Mouse (Mus musculus): ENCODE results near the gene Tm9sf4.

Tm9sf4 gene

DNA sequence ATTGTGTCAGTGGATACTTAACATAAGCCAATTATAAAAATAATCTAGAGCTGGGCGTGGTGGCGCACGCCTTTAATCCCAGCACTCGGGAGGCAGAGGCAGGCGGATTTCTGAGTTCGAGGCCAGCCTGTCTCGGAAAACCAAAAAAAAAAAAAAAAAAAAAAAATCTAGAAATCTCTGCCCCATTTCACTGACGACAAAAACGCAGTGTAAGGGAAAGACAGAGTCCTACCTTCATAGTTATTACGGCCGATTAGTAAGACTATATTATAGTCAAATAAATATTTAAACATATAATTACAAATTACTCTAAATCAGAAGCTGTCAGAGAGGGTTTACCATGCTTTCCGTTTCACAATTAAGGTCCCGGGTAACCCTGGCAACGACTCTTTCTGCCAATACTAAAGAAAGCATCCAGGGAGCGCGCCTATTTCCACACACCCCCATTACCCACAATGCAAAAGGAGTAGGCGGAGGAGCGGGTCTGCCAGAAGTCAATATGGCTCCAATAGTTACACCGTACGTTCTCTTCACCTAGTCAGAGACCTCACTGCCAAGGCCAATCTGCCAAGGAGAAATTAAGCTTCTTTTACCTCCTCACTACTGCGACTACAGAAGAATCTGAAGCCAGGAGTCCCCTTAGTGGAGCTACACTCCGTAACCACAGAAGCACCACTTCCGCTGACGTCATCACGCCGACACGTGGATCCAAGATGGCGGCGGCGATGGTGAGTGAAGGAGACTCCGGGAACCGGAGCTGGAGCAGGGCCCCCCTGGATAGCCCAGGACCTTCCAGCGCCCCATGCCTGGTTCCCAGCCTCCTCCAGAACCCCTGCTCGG lies at the start of gene Tm9sf4:
TSS of gene Tm9sf4 (plus strand) at position 460 of the 840 bp plus-strand sequence.
- peak; percentile 93 for DNase-seq

DNA sequence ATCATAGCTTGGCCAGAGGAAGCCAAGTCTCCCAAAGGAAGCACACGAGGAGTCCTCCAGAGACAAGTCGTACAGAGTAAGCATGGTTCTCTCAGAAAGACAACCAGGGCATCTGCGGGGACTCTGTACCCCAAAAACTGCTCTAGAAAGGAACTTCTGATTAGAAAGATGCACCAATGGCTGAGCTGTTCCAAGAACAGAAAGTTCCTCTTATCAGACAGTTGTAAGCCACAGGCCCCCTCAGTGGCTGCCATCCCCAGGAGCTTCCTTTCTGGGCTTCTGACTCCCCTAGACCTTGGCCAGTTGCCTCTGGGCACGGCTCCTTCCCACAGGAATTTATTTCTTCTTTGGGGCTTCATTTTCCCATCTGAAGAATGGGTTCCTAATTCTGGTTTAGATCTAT lies 45.4 kb upstream of the Tm9sf4 start:
- DNase-seq = no peak

DNA sequence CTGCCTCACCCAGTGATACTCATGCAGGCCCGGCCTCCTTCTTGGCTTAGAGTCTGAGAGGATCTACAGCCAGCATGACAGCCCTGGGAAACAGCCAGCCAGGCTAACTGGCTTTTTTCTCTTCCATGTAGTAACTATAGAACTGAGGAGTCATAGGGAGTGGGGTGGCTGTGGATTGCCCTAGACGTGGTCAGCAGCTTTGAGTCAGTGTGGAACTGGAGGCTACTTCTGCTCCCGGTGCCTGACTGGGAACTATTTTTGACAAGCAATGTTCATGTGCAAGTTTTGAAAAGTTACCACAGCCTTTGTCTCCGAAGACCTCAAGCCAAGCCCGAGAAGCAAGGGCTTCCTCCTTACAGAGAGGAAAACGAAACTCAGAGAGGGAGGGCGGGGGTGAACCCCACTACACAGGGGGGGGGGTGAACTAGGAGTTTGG lies 44.0 kb upstream of the Tm9sf4 start:
- DNase-seq = no peak

DNA sequence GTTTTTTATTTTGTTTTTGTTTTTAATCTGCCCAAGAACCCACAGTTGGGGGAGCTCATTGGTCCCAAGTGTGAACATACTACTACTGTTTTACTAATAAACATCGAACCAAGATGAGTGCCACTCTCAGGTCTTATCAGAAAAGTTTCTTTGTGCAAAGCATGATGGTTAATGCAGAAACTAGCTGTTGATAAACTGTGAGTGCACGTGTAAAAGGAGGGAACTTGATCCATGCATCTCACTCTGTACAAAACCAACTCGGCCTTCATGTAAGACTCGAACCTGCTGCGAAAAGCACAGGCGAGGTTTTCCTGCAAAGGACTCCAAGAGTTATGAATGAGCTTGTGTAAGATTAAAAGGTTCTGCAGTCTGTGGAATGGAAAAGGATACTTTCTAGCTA lies 41.6 kb upstream of the Tm9sf4 start:
- DNase-seq = no peak

DNA sequence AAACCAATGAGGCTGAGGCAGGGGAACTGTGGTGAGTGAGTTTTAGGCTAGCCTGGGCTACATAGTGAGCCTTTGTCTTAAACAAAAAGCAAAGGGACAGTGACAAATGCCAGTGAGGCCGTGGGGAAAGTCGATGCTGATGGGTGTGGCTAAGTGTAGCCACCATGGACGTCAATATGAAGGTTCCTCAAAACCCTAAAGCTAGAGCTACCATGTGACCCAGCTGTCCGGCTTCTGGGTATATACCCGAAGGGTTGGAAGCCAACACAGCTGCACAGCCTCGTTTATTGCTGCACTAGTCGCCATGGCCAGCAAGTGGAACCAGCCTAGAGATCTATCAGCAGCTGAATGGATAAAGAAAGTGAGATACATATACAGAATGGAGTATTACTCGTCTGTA lies 41.0 kb upstream of the Tm9sf4 start:
- DNase-seq = no peak

DNA sequence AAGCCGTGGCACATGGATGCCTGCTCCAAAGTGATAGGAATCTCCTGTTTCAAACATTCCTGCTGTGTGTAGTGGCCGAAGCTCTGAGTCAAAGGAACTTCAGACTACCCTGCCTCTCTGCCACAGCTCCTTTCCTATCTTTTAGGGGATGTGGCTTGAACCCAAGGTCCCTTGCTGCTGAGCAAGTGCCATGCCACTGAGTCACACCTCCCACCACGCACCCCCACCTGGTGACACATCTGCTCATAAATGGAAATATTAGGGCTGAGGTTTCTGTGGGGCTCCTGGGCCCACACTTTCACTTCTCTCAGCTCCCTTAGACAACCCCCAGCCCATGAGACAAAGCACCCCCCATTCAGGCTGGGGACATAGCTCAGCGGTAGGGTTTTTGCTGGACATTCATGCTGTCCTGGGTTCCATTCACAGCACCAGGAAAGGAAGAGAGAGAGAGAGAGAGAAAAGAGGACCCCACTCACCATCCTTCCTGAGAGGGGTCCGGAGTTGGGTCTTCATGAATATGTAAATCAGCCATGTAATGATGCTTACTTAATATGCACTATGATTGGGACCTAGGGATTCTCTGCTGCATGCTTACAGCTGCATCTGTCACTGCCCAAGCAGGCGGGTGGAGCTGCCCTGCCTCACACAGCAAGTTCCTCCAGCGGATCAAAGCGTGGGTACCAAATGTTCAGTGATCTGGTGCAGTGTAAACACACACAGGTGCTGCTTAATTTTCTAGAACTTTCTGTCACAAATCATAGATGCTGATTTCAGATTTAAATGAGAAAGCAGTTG lies 39.1 kb upstream of the Tm9sf4 start:
- DNase-seq = no peak

DNA sequence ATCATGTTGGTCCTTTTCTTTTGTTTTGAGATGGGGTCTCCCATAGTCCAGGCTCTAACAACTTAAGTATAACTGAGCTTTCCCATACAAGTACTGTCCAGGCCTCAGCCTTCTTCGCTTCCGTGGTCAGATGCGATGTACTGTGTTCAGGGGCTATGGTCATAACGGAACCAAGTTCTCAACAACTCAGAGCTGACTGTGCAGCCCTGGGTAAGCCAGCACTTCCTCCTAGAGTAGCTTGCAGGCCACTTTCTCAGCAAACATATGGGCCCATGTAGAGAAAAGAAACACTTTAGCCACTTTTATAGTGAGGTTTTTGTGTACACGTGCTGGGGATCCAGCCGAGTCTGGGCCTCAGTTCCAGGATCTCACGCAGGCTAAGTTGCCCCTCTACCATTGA lies 38.4 kb upstream of the Tm9sf4 start:
- DNase-seq = no peak

DNA sequence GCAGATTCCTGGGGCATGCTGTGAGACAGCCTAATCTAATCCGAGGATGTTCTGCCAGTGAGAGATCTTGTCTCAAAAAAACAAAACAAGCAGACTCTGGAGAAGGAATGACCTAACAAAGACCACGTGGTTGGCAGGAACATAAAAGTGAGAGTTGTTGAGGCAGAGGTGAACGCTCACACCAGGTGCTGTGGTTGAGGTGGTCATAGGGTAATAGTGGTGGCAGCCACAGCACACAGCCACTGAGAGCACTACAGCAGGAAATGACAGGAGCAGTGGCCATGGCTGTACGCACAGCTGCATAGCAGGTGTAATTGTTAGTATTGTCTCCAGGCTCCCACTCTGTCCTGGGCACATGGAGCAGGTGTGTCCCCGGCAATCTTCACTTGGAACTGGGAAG lies 35.2 kb upstream of the Tm9sf4 start:
- no peak for DNase-seq

DNA sequence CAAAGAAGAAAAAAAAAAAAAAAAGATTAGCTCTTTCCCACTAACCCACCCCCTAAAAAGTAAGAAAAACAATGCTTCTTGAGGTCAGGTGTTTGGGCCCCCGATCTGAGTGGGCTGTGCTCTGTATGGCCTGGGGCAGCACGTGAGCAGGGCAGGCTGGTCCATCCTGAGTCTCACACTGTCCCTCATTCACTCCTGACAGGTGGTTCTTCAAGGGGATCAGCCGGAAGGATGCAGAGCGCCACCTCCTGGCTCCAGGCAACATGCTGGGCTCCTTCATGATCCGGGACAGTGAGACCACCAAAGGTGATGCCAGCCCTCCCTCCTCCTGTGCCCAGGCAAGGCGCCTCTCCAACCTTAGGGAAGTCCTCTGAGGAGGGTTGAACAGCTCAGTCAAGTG lies 30.1 kb upstream of the Tm9sf4 start:
- peak; percentile 31 for DNase-seq

DNA sequence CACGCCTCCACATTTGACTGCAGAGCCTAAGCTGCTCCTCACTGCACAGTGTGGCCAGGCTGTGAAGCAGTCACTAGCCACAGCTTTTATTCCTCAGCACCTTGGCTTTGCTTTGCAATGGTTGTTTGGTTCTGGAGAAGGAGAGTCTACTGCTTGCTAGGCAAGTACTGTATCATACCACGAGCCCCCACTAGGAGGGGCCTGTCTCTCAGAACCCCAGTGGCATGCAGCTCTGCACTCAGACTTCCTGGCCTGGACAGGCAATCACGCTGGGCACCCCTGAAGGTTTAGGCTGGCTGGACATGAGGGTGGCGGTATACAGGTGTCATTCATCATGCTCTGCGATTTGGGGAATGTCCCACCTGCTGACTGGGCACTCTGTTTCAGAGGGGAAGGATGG lies 26.9 kb upstream of the Tm9sf4 start:
- peak; percentile 40 for DNase-seq

DNA sequence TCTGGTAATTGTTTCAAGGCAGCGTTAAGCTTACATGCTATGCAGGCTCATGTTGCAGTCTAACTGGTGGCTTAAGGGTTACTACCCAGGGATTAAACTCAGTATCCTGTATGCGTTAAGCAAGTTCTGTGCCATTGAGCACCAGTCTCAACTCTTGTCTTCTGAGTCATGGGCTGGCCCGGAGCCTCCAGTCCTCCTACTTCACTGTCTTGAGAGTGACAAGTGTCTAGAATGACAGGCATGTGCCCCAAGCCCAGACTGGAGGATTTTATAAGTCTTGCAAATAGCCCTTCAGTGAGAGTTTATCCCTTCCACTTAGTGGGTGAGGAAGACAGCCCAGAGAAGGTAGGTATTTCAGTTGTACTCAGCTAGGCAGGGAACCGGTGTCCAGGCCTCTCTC lies 24.9 kb upstream of the Tm9sf4 start:
- peak; percentile 60 for DNase-seq

DNA sequence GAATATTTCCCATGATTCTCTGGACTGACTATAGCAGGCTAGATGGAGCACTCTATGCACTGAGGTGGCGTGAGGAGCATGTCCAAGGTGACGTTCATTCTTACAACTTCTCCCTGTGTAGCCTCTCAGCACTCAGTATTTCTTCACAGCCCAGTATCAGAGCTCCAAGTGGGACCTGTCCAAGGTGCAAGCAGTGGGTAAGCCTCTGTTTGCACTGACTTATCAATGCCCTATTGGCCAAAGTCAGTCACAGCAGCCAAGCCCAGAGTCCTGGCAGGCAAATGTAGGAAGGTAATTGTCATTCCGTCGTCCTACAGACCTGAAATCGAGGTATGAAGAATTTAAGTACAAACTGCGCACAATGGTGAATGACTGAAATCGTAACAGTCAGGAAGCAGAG lies 21.9 kb upstream of the Tm9sf4 start:
- no peak for DNase-seq

DNA sequence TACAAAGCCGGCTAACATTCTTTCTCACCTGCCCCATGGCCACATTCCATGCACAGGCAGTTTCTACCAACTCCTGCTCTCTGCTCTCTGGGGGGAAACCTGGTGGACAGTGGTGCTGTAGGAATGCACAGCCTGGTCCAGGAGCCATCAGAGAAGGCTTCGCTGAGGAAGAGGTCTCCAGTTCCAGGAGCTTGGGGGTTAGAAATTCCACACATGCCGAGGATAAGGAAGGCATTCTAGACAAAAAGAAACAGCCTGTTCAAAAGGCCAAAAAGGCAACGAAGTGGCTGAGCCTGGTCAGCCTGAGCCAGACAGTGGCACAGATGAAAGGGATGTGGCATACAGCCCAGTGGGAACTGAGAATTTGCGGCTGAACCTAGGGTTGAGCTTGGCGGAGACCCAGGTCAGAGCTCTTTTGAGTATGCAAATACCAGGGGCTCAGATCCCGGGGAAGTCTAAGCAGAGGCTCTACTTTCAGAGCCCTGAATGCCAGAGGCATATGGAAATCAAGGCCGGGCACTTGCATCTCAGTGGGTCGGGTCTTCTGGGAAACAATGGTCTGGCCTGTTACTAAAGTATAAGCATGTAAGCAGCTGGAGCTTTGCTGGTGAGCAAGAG lies 21.0 kb upstream of the Tm9sf4 start:
- DNase-seq = peak; percentile 65

DNA sequence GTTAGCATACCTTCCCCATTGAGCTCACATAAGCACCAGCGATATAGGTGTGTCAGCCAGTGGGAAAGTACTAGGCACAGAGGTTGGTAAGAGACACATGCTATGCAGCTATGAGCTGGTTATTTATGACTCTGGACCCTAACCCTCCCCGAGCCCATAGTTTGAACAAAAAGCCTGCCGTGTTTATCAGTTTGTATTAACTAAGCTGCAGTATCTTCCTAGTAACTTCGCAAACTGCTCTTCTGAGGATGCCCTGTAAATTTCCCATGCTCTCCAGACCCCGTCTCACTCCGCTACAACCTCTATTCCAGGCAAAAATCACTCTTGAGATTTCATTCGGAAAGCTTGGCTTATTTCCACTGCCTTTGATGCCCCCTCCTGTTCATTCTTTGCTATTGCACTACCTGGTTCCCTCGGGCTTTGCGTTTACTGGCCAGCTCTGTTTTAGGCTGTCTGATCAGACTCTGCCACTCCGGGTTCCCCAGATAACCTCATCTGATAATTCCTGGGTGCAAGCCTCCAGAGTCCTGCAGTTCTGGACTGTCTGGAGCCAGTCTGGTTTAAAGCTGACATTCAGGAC lies 18.4 kb upstream of the Tm9sf4 start:
- peak; percentile 75 for DNase-seq

DNA sequence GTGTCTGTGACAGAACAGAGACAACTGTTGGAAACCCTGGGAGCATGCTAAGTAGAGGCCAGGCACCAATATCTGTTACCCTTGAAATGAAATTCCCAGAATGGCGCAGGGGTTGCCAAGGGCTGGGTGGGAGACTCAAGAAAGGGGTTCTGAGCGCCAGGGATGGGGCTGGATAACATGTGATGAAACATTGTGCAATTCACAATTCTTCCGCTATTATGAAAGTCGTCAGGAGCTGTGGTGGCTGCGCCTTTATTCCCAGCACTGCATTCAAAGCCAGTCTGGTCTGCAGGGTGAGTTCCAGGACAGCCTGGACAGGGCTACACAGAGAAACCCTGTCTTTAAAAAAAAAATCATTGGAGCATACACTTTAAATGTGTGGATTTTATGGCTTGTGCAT lies 15.8 kb upstream of the Tm9sf4 start:
- DNase-seq = no peak

DNA sequence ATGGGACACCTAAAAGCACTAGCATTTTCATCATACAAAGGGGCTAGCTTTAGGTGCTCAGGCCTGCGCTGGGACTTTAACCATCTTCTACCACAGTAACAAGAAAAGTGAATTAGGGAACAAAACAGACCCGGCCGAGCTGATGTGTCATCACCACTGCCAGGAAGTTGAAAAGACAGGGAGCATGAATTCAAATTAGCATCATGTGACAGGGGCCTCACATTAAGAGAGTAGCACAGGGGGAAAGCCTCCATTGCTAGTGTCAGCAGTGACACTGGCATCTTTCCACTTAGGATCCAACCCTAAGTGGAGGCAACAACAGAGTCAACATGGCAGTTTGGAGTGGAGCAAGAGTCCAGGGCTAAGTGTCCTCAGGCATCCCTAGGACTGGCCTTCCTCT lies 13.9 kb upstream of the Tm9sf4 start:
- DNase-seq = no peak

DNA sequence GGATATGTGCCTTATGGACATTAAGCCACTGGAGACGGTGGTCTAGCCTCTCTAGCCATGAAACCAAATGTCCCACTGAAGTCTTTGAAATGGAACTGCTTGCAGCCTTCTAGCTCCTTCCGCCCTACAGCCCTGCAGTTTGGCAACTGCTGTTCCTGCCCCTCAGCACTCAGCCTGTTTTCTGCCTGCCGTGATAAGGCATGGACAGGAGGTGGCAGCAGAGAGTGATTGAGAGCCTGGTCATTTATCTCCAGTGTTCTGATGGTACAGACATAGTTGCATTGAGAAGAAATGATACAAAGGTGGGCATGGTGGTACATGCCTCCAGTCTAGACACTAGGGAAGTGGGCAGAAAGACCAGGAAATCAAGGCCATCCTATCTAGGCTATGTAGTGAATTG lies 13.4 kb upstream of the Tm9sf4 start:
- peak; percentile 85 for DNase-seq

DNA sequence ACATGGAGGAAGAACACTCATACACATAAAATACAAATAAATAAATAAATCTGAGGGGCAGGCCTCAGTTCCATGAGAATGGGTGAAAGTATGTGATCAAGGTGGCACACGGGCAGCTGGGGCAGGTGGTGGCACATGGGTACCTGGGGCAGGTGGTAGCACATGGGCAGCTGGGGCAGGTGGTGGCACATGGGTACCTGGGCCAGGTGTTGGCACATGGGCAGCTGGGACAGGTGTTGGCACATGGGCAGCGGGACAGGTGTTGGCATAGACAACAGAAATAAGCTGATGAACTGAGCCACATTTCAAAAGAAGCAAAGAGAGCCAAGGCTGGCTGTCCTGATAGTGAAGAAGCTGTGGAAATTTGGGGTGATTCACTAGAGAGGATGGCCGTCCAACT lies 11.4 kb upstream of the Tm9sf4 start:
- no peak for DNase-seq

DNA sequence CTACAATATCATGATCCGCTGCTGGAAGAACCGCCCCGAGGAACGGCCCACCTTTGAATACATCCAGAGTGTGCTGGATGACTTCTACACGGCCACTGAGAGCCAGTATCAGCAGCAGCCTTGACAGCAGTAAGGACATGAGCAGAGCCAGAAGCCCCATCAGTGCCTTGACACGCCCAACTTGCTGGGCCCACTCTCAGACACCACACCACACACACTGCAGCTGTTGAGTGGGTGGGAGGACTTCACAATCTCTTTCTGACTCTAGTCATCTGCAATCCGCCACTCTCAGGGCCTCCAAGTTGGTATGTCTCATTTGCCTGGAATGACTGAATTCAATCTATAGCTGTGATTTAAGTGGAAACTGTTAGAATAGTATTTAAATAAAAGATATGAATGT lies 10.1 kb upstream of the Tm9sf4 start:
- no peak for DNase-seq

DNA sequence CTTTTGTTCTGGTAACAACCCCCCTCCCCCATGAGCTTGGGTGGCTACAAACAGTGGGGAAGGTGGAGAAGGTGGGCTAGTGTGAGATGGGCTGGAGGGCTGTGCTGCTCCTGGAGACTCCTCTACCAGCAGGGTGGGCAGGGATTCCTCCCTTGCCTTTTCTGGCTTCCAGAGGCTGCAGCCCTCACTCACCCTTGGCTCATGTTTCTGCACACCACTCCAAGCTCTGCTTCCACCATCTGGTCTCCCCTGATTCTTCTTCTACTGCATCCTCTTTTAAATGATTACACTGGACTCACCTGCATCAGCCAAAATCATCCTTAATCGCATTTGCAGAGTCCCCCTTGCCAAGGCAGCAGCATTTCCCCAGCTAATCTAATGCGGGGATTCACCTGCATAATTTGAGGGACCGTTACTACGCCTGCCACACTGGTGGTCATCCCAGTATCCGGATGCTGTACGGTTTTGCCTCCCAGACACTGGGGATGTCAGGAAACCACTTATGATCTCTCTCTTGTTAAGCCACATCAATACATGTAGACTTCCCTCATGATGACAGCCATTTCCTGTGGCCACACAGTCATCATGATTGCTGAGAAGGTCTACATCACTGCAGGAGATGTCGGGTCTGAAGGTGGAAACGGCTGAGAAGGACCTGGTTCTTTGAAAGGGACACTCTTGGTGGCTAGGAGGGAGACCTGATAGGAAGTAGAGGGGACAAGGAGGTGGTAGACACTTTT lies 9.0 kb upstream of the Tm9sf4 start:
- DNase-seq = no peak

DNA sequence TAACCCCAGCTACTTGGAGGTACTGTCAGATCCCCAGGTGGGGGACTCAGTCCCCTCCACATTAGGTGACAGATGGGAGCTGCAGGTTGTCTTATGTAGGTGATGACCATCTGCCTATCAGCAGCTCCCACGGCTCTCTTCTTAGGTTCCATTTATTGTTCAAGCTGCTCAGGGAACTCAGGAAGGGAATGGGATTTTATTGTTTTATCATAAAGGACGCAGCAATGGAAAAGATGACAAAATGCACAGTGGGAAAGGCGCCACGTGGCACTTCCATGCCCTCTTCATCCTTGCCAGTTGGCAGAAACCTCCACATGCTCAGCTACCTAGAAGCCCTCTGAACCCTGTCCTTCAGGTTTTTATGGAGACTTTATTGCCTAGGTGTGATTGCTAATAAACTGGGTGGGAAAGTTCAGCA lies 8.1 kb upstream of the Tm9sf4 start:
- DNase-seq = no peak

DNA sequence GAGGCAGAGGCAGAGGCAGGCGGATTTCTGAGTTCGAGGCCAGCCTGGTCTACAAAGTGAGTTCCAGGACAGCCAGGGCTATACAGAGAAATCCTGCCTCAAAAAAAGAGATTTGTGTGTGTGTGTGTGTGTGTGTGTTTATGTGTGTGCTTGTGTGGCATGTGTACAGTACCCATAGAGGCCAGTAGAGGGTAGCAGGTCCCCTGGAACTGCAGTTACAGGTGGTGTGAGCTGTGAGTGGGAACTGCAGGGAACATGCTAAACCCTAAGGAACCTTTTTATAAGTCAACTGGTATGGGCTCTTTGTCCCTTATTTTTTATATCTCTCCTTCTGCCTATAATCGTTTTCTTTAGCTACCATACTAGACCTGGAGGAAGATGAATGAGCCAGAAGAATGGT lies 3.8 kb upstream of the Tm9sf4 start:
- DNase-seq = no peak

DNA sequence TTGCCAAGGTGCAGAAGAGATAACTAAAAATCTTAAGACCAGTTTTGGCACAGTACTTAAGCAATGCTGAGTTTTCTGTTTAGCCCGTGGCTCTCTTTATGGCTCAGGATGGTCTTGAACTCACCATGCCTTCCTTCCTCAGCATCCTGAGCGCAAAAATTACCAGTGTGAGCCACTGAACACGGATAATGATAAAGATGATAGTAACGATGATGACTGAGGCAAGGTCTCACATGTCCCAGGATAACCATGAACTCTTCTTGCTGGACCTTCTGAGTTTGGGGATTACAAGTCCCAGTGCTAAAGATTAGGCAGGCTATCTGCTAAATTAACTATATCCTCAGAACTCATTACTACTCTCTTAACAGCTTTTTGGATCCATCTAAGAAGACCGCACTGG lies 970 bp upstream of the Tm9sf4 start:
- no peak for DNase-seq
